Mouse (Mus musculus): ENCODE measurements around the gene Coq9. TPM values are rescaled to one million over a fixed set of nuclear protein-coding genes. Genes with fewer than 3 reads are reported as not detected.
A peak's percentile ranks its signal among the peaks of the same experiment; 100 is the strongest.

The Coq9 gene
- polyA plus RNA-seq, 1 experiment from 2014 or later, result 60.7 TPM

DNA sequence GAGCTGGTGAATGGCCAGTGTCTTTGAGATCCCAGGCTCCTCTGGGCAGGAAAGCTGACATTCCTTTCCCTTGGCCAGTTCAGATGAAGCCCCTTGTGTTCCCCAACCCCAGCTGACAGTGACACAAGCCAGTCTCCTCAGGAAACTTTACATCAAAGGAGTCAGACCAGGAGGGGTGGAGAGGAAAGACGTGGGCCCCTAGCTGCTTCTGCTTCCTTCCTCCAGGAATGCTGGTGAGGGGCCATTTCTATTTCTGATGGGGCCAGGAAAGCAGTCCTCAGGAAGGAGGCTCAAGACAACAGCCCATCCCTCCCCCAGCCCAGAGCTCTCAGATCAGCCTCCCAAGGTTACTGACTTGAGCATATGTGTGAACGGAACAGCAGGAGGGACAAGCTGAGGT, 54.8 kb downstream of the Coq9 start:
- no peak for ATAC-seq
- Histone ChIP-seq H3K9me3 (ENCODE audit: control insufficient read depth, low read length) (no peaks in the 10 kb centered on the region), H3K4me3 (replicated peaks; ENCODE audit: low read length) (no peak overlapping the region), H3K9ac (replicated peaks; ENCODE audit: low read depth, low read length) (no peak overlapping the region), H3K27ac (ENCODE audit: low read length) (no peak overlapping the region), H3K36me3 (ENCODE audit: control insufficient read depth, insufficient read depth) (no peaks in the 10 kb centered on the region), H3K4me1 (replicated peaks; ENCODE audit: control insufficient read depth, insufficient read depth, low read length) (no peaks in the 10 kb centered on the region), H3K4me2 (ENCODE audit: low read length) (no peak overlapping the region), H3K27me3 (replicated peaks; ENCODE audit: control insufficient read depth, insufficient read depth, low read length) (no peaks in the 10 kb centered on the region)
- WGBS, result 55% methylated on average over 2 of the region's 2 CpGs

- Histone ChIP-seq H3K27ac (ENCODE audit: low read length) (no peak overlapping the region), H3K36me3 (ENCODE audit: control insufficient read depth, insufficient read depth) (no peaks in the 10 kb centered on the region), H3K27me3 (replicated peaks; ENCODE audit: control insufficient read depth, insufficient read depth, low read length) (no peaks in the 10 kb centered on the region), H3K4me2 (ENCODE audit: low read length) (no peak overlapping the region), H3K9ac (replicated peaks; ENCODE audit: low read depth, low read length) (no peak overlapping the region), H3K9me3 (ENCODE audit: control insufficient read depth, low read length) (no peaks in the 10 kb centered on the region), H3K4me3 (replicated peaks; ENCODE audit: low read length) (no peak overlapping the region), H3K4me1 (replicated peaks; ENCODE audit: control insufficient read depth, insufficient read depth, low read length) (no peaks in the 10 kb centered on the region)
- ATAC-seq, result no peak
- 8% methylated on average over 11 of the region's 11 CpGs for WGBS
Measured at GRCm38 (mm10) chr8:94899262-94899661, 61.1 kb downstream of the Coq9 start.

DNA sequence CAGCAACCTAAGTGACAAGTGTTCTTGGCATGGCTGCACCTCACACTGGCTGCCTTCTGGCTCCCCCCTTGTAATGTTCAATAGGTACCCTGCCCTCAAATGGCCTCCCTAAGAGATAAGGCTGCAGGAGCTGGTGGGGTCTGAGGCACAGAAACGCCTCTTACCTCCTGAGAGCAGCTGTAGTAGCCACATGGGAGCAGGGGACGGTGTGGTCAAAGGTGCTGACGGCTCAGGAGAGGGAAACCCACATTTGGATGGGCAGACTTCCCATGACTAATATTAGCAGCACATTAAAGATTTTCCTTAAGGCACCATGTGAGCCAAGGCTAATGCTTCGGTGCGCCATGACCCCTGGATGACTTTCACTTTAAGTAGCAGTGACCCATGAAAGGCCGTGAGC, 62.5 kb downstream of the Coq9 start:
- 47% methylated on average over 6 of the region's 6 CpGs for WGBS
- no peaks in the 10 kb centered on the region for H3K36me3 ChIP-seq (ENCODE audit: control insufficient read depth, insufficient read depth)
- no peak overlapping the region for H3K27ac ChIP-seq (ENCODE audit: low read length)
- peaks cover 6% of the 10 kb centered on the region for H3K4me1 ChIP-seq (replicated peaks; ENCODE audit: control insufficient read depth, insufficient read depth, low read length)
- no peaks in the 10 kb centered on the region for H3K27me3 ChIP-seq (replicated peaks; ENCODE audit: control insufficient read depth, insufficient read depth, low read length)
- H3K4me2 ChIP-seq (ENCODE audit: low read length), result no peak overlapping the region
- H3K9me3 ChIP-seq (ENCODE audit: control insufficient read depth, low read length), result no peaks in the 10 kb centered on the region
- H3K4me3 ChIP-seq (replicated peaks; ENCODE audit: low read length), result no peak overlapping the region
- H3K9ac ChIP-seq (replicated peaks; ENCODE audit: low read depth, low read length), result no peak overlapping the region
- ATAC-seq, result no peak

- H3K4me3 ChIP-seq (replicated peaks; ENCODE audit: low read length), result no peak overlapping the region
- no peaks in the 10 kb centered on the region for H3K9me3 ChIP-seq (ENCODE audit: control insufficient read depth, low read length)
- peaks cover 6% of the 10 kb centered on the region for H3K4me1 ChIP-seq (replicated peaks; ENCODE audit: control insufficient read depth, insufficient read depth, low read length)
- no peak overlapping the region for H3K27ac ChIP-seq (ENCODE audit: low read length)
- no peak for ATAC-seq
- H3K27me3 ChIP-seq (replicated peaks; ENCODE audit: control insufficient read depth, insufficient read depth, low read length), result no peaks in the 10 kb centered on the region
- 41% methylated on average over 5 of the region's 5 CpGs for WGBS
- H3K4me2 ChIP-seq (ENCODE audit: low read length), result no peak overlapping the region
- H3K36me3 ChIP-seq (ENCODE audit: control insufficient read depth, insufficient read depth), result no peaks in the 10 kb centered on the region
- no peak overlapping the region for H3K9ac ChIP-seq (replicated peaks; ENCODE audit: low read depth, low read length)
Measured at GRCm38 (mm10) chr8:94901031-94901430, 62.9 kb downstream of the Coq9 start.

- Histone ChIP-seq H3K9ac (replicated peaks; ENCODE audit: low read depth, low read length) (no peak overlapping the region), H3K4me1 (replicated peaks; ENCODE audit: control insufficient read depth, insufficient read depth, low read length) (peaks cover 6% of the 10 kb centered on the region), H3K36me3 (ENCODE audit: control insufficient read depth, insufficient read depth) (no peaks in the 10 kb centered on the region), H3K4me2 (ENCODE audit: low read length) (no peak overlapping the region), H3K27me3 (replicated peaks; ENCODE audit: control insufficient read depth, insufficient read depth, low read length) (no peaks in the 10 kb centered on the region), H3K9me3 (ENCODE audit: control insufficient read depth, low read length) (no peaks in the 10 kb centered on the region), H3K4me3 (replicated peaks; ENCODE audit: low read length) (no peak overlapping the region), H3K27ac (ENCODE audit: low read length) (no peak overlapping the region)
- ATAC-seq, result peak; percentile 10; the same call in 1 of the 2 replicates
- WGBS, result 69% methylated on average over 12 of the region's 12 CpGs
Measured at GRCm38 (mm10) chr8:94903709-94904108, 65.6 kb downstream of the Coq9 start.

Other genes starting within 250 kb of the Coq9 start
- gene Rspry1, start 236.4 kb upstream of the Coq9 start, polyA plus RNA-seq (2015; fragmentation: Nextera tagmentation; extraction: Ambion mirVana), result 50.8 and 54.5 TPM in 2 replicates
- 105 and 115 TPM in 2 replicates for gene Fam192a, start 236.3 kb upstream of the Coq9 start, polyA plus RNA-seq (2015; fragmentation: Nextera tagmentation; extraction: Ambion mirVana)
- 180 TPM in 2 replicates for gene Arl2bp, start 171.7 kb upstream of the Coq9 start, polyA plus RNA-seq (2015; fragmentation: Nextera tagmentation; extraction: Ambion mirVana)
- 1.6 and 1.7 TPM in 2 replicates for gene Pllp, start 142.0 kb upstream of the Coq9 start, polyA plus RNA-seq (2015; fragmentation: Nextera tagmentation; extraction: Ambion mirVana)
- gene Ccl22, start 92.7 kb upstream of the Coq9 start, polyA plus RNA-seq (2015; fragmentation: Nextera tagmentation; extraction: Ambion mirVana), result not detected in 2 replicates
- gene Cx3cl1, start 66.3 kb upstream of the Coq9 start, polyA plus RNA-seq (2015; fragmentation: Nextera tagmentation; extraction: Ambion mirVana), result 15.1 and 23.8 TPM in 2 replicates
- 0.77 TPM in 1 of 2 replicates, not detected in the other for gene Ccl17, start 27.9 kb upstream of the Coq9 start, polyA plus RNA-seq (2015; fragmentation: Nextera tagmentation; extraction: Ambion mirVana)
- 119 and 148 TPM in 2 replicates for gene Ciapin1, start within 50 bp of the Coq9 start, polyA plus RNA-seq (2015; fragmentation: Nextera tagmentation; extraction: Ambion mirVana)
- 150 and 153 TPM in 2 replicates for gene Polr2c, start 19.1 kb downstream of the Coq9 start, polyA plus RNA-seq (2015; fragmentation: Nextera tagmentation; extraction: Ambion mirVana)
- 75.3 and 81.4 TPM in 2 replicates for gene Dok4, start 38.0 kb downstream of the Coq9 start, polyA plus RNA-seq (2015; fragmentation: Nextera tagmentation; extraction: Ambion mirVana)
- gene Ccdc102a, start 79.8 kb downstream of the Coq9 start, polyA plus RNA-seq (2015; fragmentation: Nextera tagmentation; extraction: Ambion mirVana), result 4.6 and 5.7 TPM in 2 replicates
- not detected in 2 replicates for gene Adgrg5, start 85.4 kb downstream of the Coq9 start, polyA plus RNA-seq (2015; fragmentation: Nextera tagmentation; extraction: Ambion mirVana)
- 132 and 152 TPM in 2 replicates for gene Adgrg1, start 136.4 kb downstream of the Coq9 start, polyA plus RNA-seq (2015; fragmentation: Nextera tagmentation; extraction: Ambion mirVana)
- 0.93 and 1.1 TPM in 2 replicates for gene Adgrg3, start 179.4 kb downstream of the Coq9 start, polyA plus RNA-seq (2015; fragmentation: Nextera tagmentation; extraction: Ambion mirVana)
- 1.1 and 1.3 TPM in 2 replicates for gene Drc7, start 216.8 kb downstream of the Coq9 start, polyA plus RNA-seq (2015; fragmentation: Nextera tagmentation; extraction: Ambion mirVana)
- 47.3 and 49.9 TPM in 2 replicates for gene Katnb1, start 242.9 kb downstream of the Coq9 start, polyA plus RNA-seq (2015; fragmentation: Nextera tagmentation; extraction: Ambion mirVana)

Measured in forebrain, embryonic 16.5 days (tissue).